Mouse (Mus musculus) MEL (cell line): Measurements from ENCODE around the gene C1rl. TPM values are rescaled to one million over a fixed set of nuclear protein-coding genes. Genes with fewer than 3 reads are reported as not detected.
"Not testable (repeated sequence)": the region's sequence is repeated elsewhere in the genome, so short reads cannot be mapped to it uniquely, and the experiment has no call there.

Source experiments
- DNase-seq: peaks from one replicate; pipeline ENCODE4 v3.0.0; 2011; ENCODE audit warnings: low read depth, low spot score
- H3K27ac ChIP-seq: 2 replicates; pipeline ENCODE4 v1.5.1; 2012; ENCODE audit warnings: low read depth, mild to moderate bottlenecking, control low read depth, low read length, moderate library complexity; ENCODE audit not compliant: control insufficient read depth
- H3K27me3 ChIP-seq, 2 experiments: fragments of 150-350 bp in 1 of 2; sonication (generic) in 1 of 2; 2 replicates each; pipeline ENCODE4 v1.6.1; 2012; ENCODE audit warnings: low read length in 2 of 2, mild to moderate bottlenecking in 2 of 2, improper control_type of control experiment in 1 of 2, moderate library complexity in 1 of 2; ENCODE audit not compliant: insufficient read depth in 2 of 2, control insufficient read depth in 1 of 2
- H3K36me3 ChIP-seq, 2 experiments: 2 replicates each; pipeline ENCODE4 v1.6.1; 2012 to 2014; ENCODE audit warnings: low read length in 2 of 2, improper control_type of control experiment in 1 of 2, inconsistent platforms in 1 of 2, mild to moderate bottlenecking in 1 of 2; ENCODE audit not compliant: insufficient read depth in 2 of 2, control insufficient read depth in 1 of 2
- H3K4me1 ChIP-seq, 2 experiments: fragments of 150-350 bp in 1 of 2; sonication (generic) in 1 of 2; 2 replicates each; pipeline ENCODE4 v1.6.1; 2012; ENCODE audit warnings: low read length in 2 of 2, improper control_type of control experiment in 1 of 2, mild to moderate bottlenecking in 1 of 2; ENCODE audit not compliant: insufficient read depth in 2 of 2, control insufficient read depth in 1 of 2
- H3K4me3 ChIP-seq, 2 experiments: fragments of 150-350 bp in 1 of 2; sonication (generic) in 1 of 2; 2 replicates each; pipeline ENCODE4 v1.5.1; 2012; ENCODE audit warnings: low read depth in 2 of 2, low read length in 2 of 2, mild to moderate bottlenecking in 2 of 2, moderate library complexity in 2 of 2, control low read depth in 1 of 2, improper control_type of control experiment in 1 of 2; ENCODE audit not compliant: control insufficient read depth in 1 of 2, insufficient read depth in 1 of 2
- H3K79me2 ChIP-seq: 2 replicates; pipeline ENCODE4 v1.6.1; 2012; ENCODE audit warnings: mild to moderate bottlenecking, low read length, moderate library complexity; ENCODE audit not compliant: control insufficient read depth, poor library complexity, insufficient read depth
- H3K9ac ChIP-seq: 2 replicates; pipeline ENCODE4 v1.6.1; 2012; ENCODE audit warnings: low read depth, mild to moderate bottlenecking, control low read depth, low read length, moderate library complexity; ENCODE audit not compliant: control insufficient read depth, poor library complexity, severe bottlenecking
- H3K9me3 ChIP-seq: fragments of 150-350 bp; sonication (generic); replicated peaks from 2 replicates; pipeline ENCODE4 v1.6.1; 2012; ENCODE audit warnings: mild to moderate bottlenecking, low read length, improper control_type of control experiment, moderate library complexity; ENCODE audit not compliant: insufficient read depth
- CTCF ChIP-seq, 3 experiments: IDR thresholded peaks in 2 of 3; conservative IDR thresholded peaks in 1 of 3; 2 replicates each; pipeline ENCODE4 v1.5.1; 2011 to 2012; ENCODE audit warnings: low read length in 3 of 3, low read depth in 2 of 3, mild to moderate bottlenecking in 2 of 3, improper control_type of control experiment in 1 of 3, inconsistent platforms in 1 of 3, mixed read lengths in 1 of 3, moderate library complexity in 1 of 3; ENCODE audit not compliant: control insufficient read depth in 1 of 3, insufficient read depth in 1 of 3, poor library complexity in 1 of 3, severe bottlenecking in 1 of 3
- EP300 ChIP-seq, 2 experiments: IDR thresholded peaks; 2 replicates each; pipeline ENCODE4 v1.6.1; 2011; ENCODE audit warnings: improper control_type of control experiment in 2 of 2, low read length in 2 of 2, low read depth in 1 of 2, mild to moderate bottlenecking in 1 of 2
- ETS1 ChIP-seq: IDR thresholded peaks from 2 replicates; pipeline ENCODE4 v1.6.1; 2012; ENCODE audit warnings: low read depth, mild to moderate bottlenecking, inconsistent platforms, low read length, improper control_type of control experiment, moderate library complexity
- GATA1 ChIP-seq: IDR thresholded peaks from 2 replicates; pipeline ENCODE4 v1.6.1; 2011; ENCODE audit warnings: low read depth, low read length, improper control_type of control experiment
- MYB ChIP-seq: IDR thresholded peaks from 2 replicates; pipeline ENCODE4 v1.6.1; 2011; ENCODE audit warnings: mild to moderate bottlenecking, low read depth, low read length, improper control_type of control experiment
- POLR2A ChIP-seq, 2 experiments: IDR thresholded peaks; 2 replicates each; pipeline ENCODE4 v1.6.1; 2011 to 2012; ENCODE audit warnings: low read length in 2 of 2, mild to moderate bottlenecking in 2 of 2, control low read depth in 1 of 2, improper control_type of control experiment in 1 of 2, low read depth in 1 of 2, moderate library complexity in 1 of 2; ENCODE audit not compliant: control insufficient read depth in 1 of 2, insufficient read depth in 1 of 2, poor library complexity in 1 of 2
- RAD21 ChIP-seq: IDR thresholded peaks from 2 replicates; pipeline ENCODE4 v1.6.1; 2011; ENCODE audit warnings: mild to moderate bottlenecking, low read depth, low read length, improper control_type of control experiment
- TAL1 ChIP-seq: IDR thresholded peaks from 2 replicates; pipeline ENCODE4 v1.6.1; 2012; ENCODE audit warnings: mild to moderate bottlenecking, inconsistent platforms, low read length, moderate library complexity, mixed read lengths
- TCF12 ChIP-seq: IDR thresholded peaks from 2 replicates; pipeline ENCODE4 v1.6.1; 2014; ENCODE audit warnings: low read depth, mild to moderate bottlenecking, inconsistent platforms, low read length, improper control_type of control experiment, moderate library complexity
- polyA plus RNA-seq, 2 experiments: library from polyadenylated mRNA; stranded (reverse) in 1 of 2; unstranded in 1 of 2; fragments of >175 nt in 1 of 2; fragments of >200 nt in 1 of 2; gene quantifications; 2 replicates each; pipeline versions ENCODE4 v1.2.1 to v1.2.4; 2012; ENCODE audit warnings: low replicate concordance in 2 of 2, low read depth in 1 of 2; ENCODE audit not compliant: insufficient read length in 2 of 2, insufficient read depth in 1 of 2, missing spikeins in 1 of 2
- total RNA-seq: library from RNA; depleted of rRNA; stranded (reverse); fragments of 300-350 nt; gene quantifications from 2 replicates; pipeline ENCODE4 v1.2.3, GENCODE M21; 2012

The C1rl gene
- total and polyA plus RNA-seq, 3 experiments, result 1.2 to 2.6 TPM; not detected in 1

GRCm38 (mm10) chr6:124536125-124536829 is 43.4 kb downstream of the C1rl start:
- TF ChIP-seq TAL1, result peak; percentile 60
- peak; percentile 74 to 87 for TF ChIP-seq EP300 (IDR thresholded peaks at IDR 0.05; ENCODE audit: low read depth in 1 of 2, low read length in 2 of 2)
- peak in 1 of 2 experiments; percentile 38; a peak in 1 of 4 replicates for TF ChIP-seq POLR2A (IDR thresholded peaks at IDR 0.05; ENCODE audit: control insufficient read depth in 1 of 2, insufficient read depth in 1 of 2, low read depth in 1 of 2, low read length in 2 of 2, poor library complexity in 1 of 2)
- peak; percentile 37 for TF ChIP-seq GATA1
- peak; percentile 26; the same call in 1 of the 2 replicates for TF ChIP-seq ETS1
- peak; percentile 83 for TF ChIP-seq MYB
- TF ChIP-seq TCF12, result peak; percentile 69
- TF ChIP-seq, all 39 proteins: peak for 7; not testable (repeated sequence) for 32

GRCm38 (mm10) chr6:124541176-124541575 is 48.3 kb downstream of the C1rl start:
- not testable (repeated sequence) for DNase-seq, H3K9me3 ChIP-seq, H3K4me3 ChIP-seq, H3K4me1 ChIP-seq, H3K9ac ChIP-seq, H3K79me2 ChIP-seq, H3K27ac ChIP-seq, H3K36me3 ChIP-seq, H3K27me3 ChIP-seq

More at GRCm38 (mm10) chr6:124536125-124536829, 43.4 kb downstream of the C1rl start:
- DNase-seq, result peak; percentile 85
- H3K36me3 ChIP-seq, H3K79me2 ChIP-seq, H3K27me3 ChIP-seq, H3K9me3 ChIP-seq: not testable (repeated sequence)
- H3K27ac ChIP-seq, result peak overlapping the region; percentile 80
- peak overlapping the region; percentile 6 to 35; a peak in 2 of 4 replicates for H3K4me3 ChIP-seq
- peak overlapping the region; percentile 33; the same call in 1 of the 2 replicates for H3K9ac ChIP-seq
- peaks cover 0 to 17% of the 10 kb centered on the region in 2 experiments; a peak in 3 of 4 replicates for H3K4me1 ChIP-seq

- H3K27me3 ChIP-seq, H3K4me3 ChIP-seq, H3K36me3 ChIP-seq, H3K9me3 ChIP-seq, H3K79me2 ChIP-seq, H3K4me1 ChIP-seq, H3K9ac ChIP-seq, H3K27ac ChIP-seq: not testable (repeated sequence)
- TF ChIP-seq RAD21 (peak; percentile 15), CTCF (IDR thresholded peaks at IDR 0.05 in 2 of 3, conservative IDR thresholded peaks at IDR 0.05 in 1 of 3; ENCODE audit: control insufficient read depth in 1 of 3, insufficient read depth in 1 of 3, low read depth in 2 of 3, low read length in 3 of 3, poor library complexity in 1 of 3, severe bottlenecking in 1 of 3) (peak; percentile 14 to 36 (median 20); a peak in 4 of 6 replicates)
- DNase-seq, result peak; percentile 44
Observed at GRCm38 (mm10) chr6:124542284-124542683, 49.4 kb downstream of the C1rl start, which contains the start of gene C1s1. C1s1 (minus strand) TSS chr6:124542359.
